In the genomic region with DNA sequence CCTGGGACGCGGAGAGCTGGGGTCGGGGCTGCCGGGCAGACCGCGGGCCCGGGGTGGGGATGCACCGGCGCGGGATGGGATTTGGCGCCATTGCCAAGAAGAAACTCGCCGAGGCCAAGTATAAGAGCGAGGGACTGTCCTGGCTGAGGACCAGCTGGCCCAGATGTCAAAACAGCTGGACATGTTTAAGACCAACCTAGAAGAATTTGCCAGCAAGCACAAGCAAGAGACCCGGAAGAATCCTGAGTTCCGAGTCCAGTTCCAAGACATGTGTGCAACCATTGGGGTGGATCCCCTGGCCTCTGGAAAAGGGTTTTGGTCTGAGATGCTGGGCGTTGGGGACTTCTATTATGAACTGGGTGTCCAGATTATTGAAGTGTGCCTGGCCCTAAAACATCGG, we compare ENCODE assay signal across 19 mouse cellular contexts. TPM values are rescaled to one million over a fixed set of nuclear protein-coding genes. Genes with fewer than 3 reads are reported as not detected.
DNase-seq lines count a peak whose midpoint lies in the region; ATAC-seq and TF ChIP-seq lines count a peak whose summit lies in the region.
"Had no signal": no experiment of that assay in that cellular context is flagged by ENCODE, and none has a peak within 500 bp of the region (broad histone marks: within the 10 kb centered on the region; RNA-seq: fewer than 3 reads in every experiment).

No protein-coding gene starts in this region.

- H3K36me3 ChIP-seq in embryonic facial prominence, embryonic 14.5 days (ENCODE audit: control insufficient read depth, insufficient read depth, low read length) = no peaks in the 10 kb centered on the region
- no peaks in the 10 kb centered on the region for H3K36me3 ChIP-seq in embryonic facial prominence, embryonic 10.5 days (replicated peaks)
- H3K36me3 ChIP-seq in lung, embryonic 15.5 days = no peaks in the 10 kb centered on the region
- no peaks in the 10 kb centered on the region for H3K36me3 ChIP-seq in liver, postnatal 0 days (replicated peaks; ENCODE audit: insufficient read depth, low read length)
- H3K36me3 ChIP-seq: embryonic facial prominence, embryonic 13.5 days; forebrain, embryonic 12.5 days; limb, embryonic 13.5 days; midbrain, embryonic 12.5 days had no signal

- no peak overlapping the region for H3K27ac ChIP-seq in embryonic facial prominence, embryonic 14.5 days (replicated peaks; ENCODE audit: low read depth, low read length)
- no peak overlapping the region for H3K27ac ChIP-seq in embryonic facial prominence, embryonic 10.5 days (replicated peaks)
- H3K27ac ChIP-seq in lung, embryonic 15.5 days = no peak overlapping the region
- no peak overlapping the region for H3K27ac ChIP-seq in liver, postnatal 0 days (ENCODE audit: low read depth)
- H3K27ac ChIP-seq: embryonic facial prominence, embryonic 13.5 days; forebrain, embryonic 12.5 days; limb, embryonic 13.5 days; macrophage; midbrain, embryonic 12.5 days had no signal

- 83% methylated on average over 18 of the region's 18 CpGs for WGBS in embryonic facial prominence, embryonic 14.5 days
- 92% methylated on average over 18 of the region's 18 CpGs for WGBS in embryonic facial prominence, embryonic 10.5 days
- WGBS in lung, embryonic 15.5 days = 79% methylated on average over 18 of the region's 18 CpGs
- WGBS in liver, postnatal 0 days (ENCODE audit: insufficient replicate concordance) = 92% methylated on average over 18 of the region's 18 CpGs

- no peak overlapping the region for H3K4me2 ChIP-seq in embryonic facial prominence, embryonic 14.5 days (ENCODE audit: low read depth, low read length)
- H3K4me2 ChIP-seq in lung, embryonic 15.5 days = no peak overlapping the region
- no peak overlapping the region for H3K4me2 ChIP-seq in liver, postnatal 0 days (ENCODE audit: low read depth, low read length)
- H3K4me2 ChIP-seq: embryonic facial prominence, embryonic 13.5 days; forebrain, embryonic 12.5 days; limb, embryonic 13.5 days; midbrain, embryonic 12.5 days had no signal

- H3K4me3 ChIP-seq in embryonic facial prominence, embryonic 14.5 days (ENCODE audit: low read depth, low read length) = no peak overlapping the region
- no peak overlapping the region for H3K4me3 ChIP-seq in embryonic facial prominence, embryonic 10.5 days
- no peak overlapping the region for H3K4me3 ChIP-seq in lung, embryonic 15.5 days
- H3K4me3 ChIP-seq in liver, postnatal 0 days (ENCODE audit: low read depth, low read length) = no peak overlapping the region
- H3K4me3 ChIP-seq: embryonic facial prominence, embryonic 13.5 days; forebrain, embryonic 12.5 days; limb, embryonic 13.5 days; midbrain, embryonic 12.5 days had no signal

- no peaks in the 10 kb centered on the region for H3K27me3 ChIP-seq in embryonic facial prominence, embryonic 14.5 days (replicated peaks; ENCODE audit: control insufficient read depth, insufficient read depth, low read length)
- no peaks in the 10 kb centered on the region for H3K27me3 ChIP-seq in embryonic facial prominence, embryonic 10.5 days (replicated peaks; ENCODE audit: low read depth, poor library complexity, severe bottlenecking)
- no peaks in the 10 kb centered on the region for H3K27me3 ChIP-seq in lung, embryonic 15.5 days
- H3K27me3 ChIP-seq in liver, postnatal 0 days (ENCODE audit: insufficient read depth, low read length) = no peaks in the 10 kb centered on the region
- H3K27me3 ChIP-seq: CH12.LX; embryonic facial prominence, embryonic 13.5 days; forebrain, embryonic 12.5 days; limb, embryonic 13.5 days; midbrain, embryonic 12.5 days had no signal

- peak; percentile 38 for DNase-seq in embryonic facial prominence, embryonic 14.5 days (ENCODE audit: low spot score)
- no peak for DNase-seq in embryonic facial prominence, embryonic 10.5 days (ENCODE audit: low spot score)
- DNase-seq in lung, adult 18-20 months = no peak
- DNase-seq in gastrocnemius, postnatal 4 days (ENCODE audit: low spot score in 2 of 2) = peak; percentile 41 to 66
- DNase-seq in lung, postnatal 4 days = peak; percentile 32 to 80
- no peak for DNase-seq in liver, postnatal 0 days
- no peak for DNase-seq in thymus, adult 18-20 months
- DNase-seq: cerebellum, adult 11 months; kidney, adult 8-10 months; retina, postnatal 1 day; thymus, postnatal 14 days had no signal

- no peak for TF ChIP-seq EP300 in liver, postnatal 0 days (IDR thresholded peaks at IDR 0.05; ENCODE audit: low read depth)

- no peaks in the 10 kb centered on the region for H3K9me3 ChIP-seq in embryonic facial prominence, embryonic 14.5 days (ENCODE audit: control insufficient read depth, low read length)
- no peaks in the 10 kb centered on the region for H3K9me3 ChIP-seq in embryonic facial prominence, embryonic 10.5 days
- H3K9me3 ChIP-seq in lung, embryonic 15.5 days = no peaks in the 10 kb centered on the region
- H3K9me3 ChIP-seq in liver, postnatal 0 days (ENCODE audit: low read length) = no peaks in the 10 kb centered on the region
- H3K9me3 ChIP-seq: embryonic facial prominence, embryonic 13.5 days; forebrain, embryonic 12.5 days; limb, embryonic 13.5 days; midbrain, embryonic 12.5 days had no signal

- H3K4me1 ChIP-seq in embryonic facial prominence, embryonic 14.5 days (ENCODE audit: control insufficient read depth, insufficient read depth, low read length) = no peaks in the 10 kb centered on the region
- H3K4me1 ChIP-seq in embryonic facial prominence, embryonic 10.5 days = 0 out of 2 replicates have a peak, but pooled peaks cover 3% of the 10 kb centered on the region
- H3K4me1 ChIP-seq in lung, embryonic 15.5 days = no peaks in the 10 kb centered on the region
- no peaks in the 10 kb centered on the region for H3K4me1 ChIP-seq in liver, postnatal 0 days (ENCODE audit: insufficient read depth)
- H3K4me1 ChIP-seq: embryonic facial prominence, embryonic 13.5 days; forebrain, embryonic 12.5 days; limb, embryonic 13.5 days; midbrain, embryonic 12.5 days had no signal

- no peak for ATAC-seq in embryonic facial prominence, embryonic 14.5 days (ENCODE audit: low read depth)
- 0 out of 2 replicates have a peak, but pooled peaks have one; percentile 23 for ATAC-seq in lung, embryonic 15.5 days (ENCODE audit: borderline replicate concordance, extremely low read depth, low FRiP score, low TSS enrichment)
- no peak for ATAC-seq in liver, postnatal 0 days
- ATAC-seq: Patski had no signal

- TF ChIP-seq CTCF in liver, postnatal 0 days (IDR thresholded peaks at IDR 0.05; ENCODE audit: low read depth) = no peak

- no peak overlapping the region for H3K9ac ChIP-seq in embryonic facial prominence, embryonic 14.5 days (ENCODE audit: low read depth, low read length)
- no peak overlapping the region for H3K9ac ChIP-seq in lung, embryonic 15.5 days
- H3K9ac ChIP-seq in liver, postnatal 0 days (replicated peaks) = no peak overlapping the region
- H3K9ac ChIP-seq: embryonic facial prominence, embryonic 13.5 days; forebrain, embryonic 12.5 days; limb, embryonic 13.5 days; midbrain, embryonic 12.5 days had no signal

RNA-seq across cellular contexts. Expression of a gene that starts 11.2 kb away (rescaled TPM):
- polyA plus RNA-seq in embryonic facial prominence, embryonic 14.5 days (2014; fragmentation: Nextera tagmentation; extraction: Ambion mirVana) = 13.7 and 19.7 TPM in 2 replicates
- polyA plus RNA-seq in embryonic facial prominence, embryonic 10.5 days (2016; fragmentation: Nextera tagmentation; extraction: Ambion mirVana) = 17.7 and 20.0 TPM in 2 replicates
- polyA plus RNA-seq in lung, embryonic 15.5 days (2015; fragmentation: Nextera tagmentation; extraction: Ambion mirVana) = 18.2 and 20.8 TPM in 2 replicates
- total RNA-seq in gastrocnemius, postnatal 4 days (2021) = 10 to 100 TPM; 12.5 to 16.3 TPM
- 3.7 and 4.2 TPM in 2 replicates for polyA plus RNA-seq in liver, postnatal 0 days (2015; fragmentation: Nextera tagmentation; extraction: Ambion mirVana)

Comparison
In these comparisons a context has a peak if more than half of its experiments do, and no peak if none do; other contexts are left out.
1. DNase-seq: peak in embryonic facial prominence, embryonic 14.5 days (single experiment), gastrocnemius, postnatal 4 days (2 of 2) and lung, postnatal 4 days (2 of 2); none in embryonic facial prominence, embryonic 10.5 days (single experiment), lung, adult 18-20 months (0 of 2), liver, postnatal 0 days (single experiment) and thymus, adult 18-20 months (0 of 2).